Mouse (Mus musculus): ENCODE measurements around the gene Olfr522.
A peak's percentile ranks its signal among the peaks of the same experiment; 100 is the strongest.

Gene Olfr522

GRCm38 (mm10) chr7:140115583-140116328 lies 48.8 kb downstream of the Olfr522 start, which contains the start of gene Paox:
Gene Paox, plus strand, starts transcription at chr7:140115799.
- peak; percentile 78 for DNase-seq (ENCODE audit: extremely low spot score, low spot score)

GRCm38 (mm10) chr7:140111943-140112342 lies 52.6 kb downstream of the Olfr522 start:
- no peak for DNase-seq (ENCODE audit: extremely low spot score, low spot score)

Data from neural tube, embryonic 10.5 days (tissue).